Mouse (Mus musculus) lung, postnatal 0 days (tissue): ENCODE measurements at regions not wholly inside any gene's neighbourhood (a gene's known extent, or its start where the extent isn't known, plus 50 kb on each side); places are given as distances from the start of the nearest gene placed in this dataset. TPM values are rescaled to one million over a fixed set of nuclear protein-coding genes. Genes with fewer than 3 reads are reported as not detected.

Experiments used
- ATAC-seq: fragments of 200-750 bp; cut with Nextera tagmentation; 2 replicates; pipeline ENCODE4 v1.8.0; 2017; ENCODE audit warnings: moderate library complexity
- DNase-seq: peaks from one replicate; pipeline ENCODE4 v3.0.0-alpha.2; 2016; ENCODE audit warnings: low spot score
- H3K27ac ChIP-seq: fragments of 300-500 bp; sonication (generic); 2 replicates; pipeline ENCODE4 v1.5.1; 2014; ENCODE audit warnings: antibody characterized with exemption, mild to moderate bottlenecking, low read length, mixed read lengths
- H3K27me3 ChIP-seq: fragments of 300-500 bp; sonication (generic); replicated peaks from 2 replicates; pipeline ENCODE4 v1.6.1; 2014; ENCODE audit warnings: low read length, mixed read lengths; ENCODE audit not compliant: insufficient read depth
- H3K36me3 ChIP-seq: fragments of 300-500 bp; sonication (generic); 2 replicates; pipeline ENCODE4 v1.6.1; 2014; ENCODE audit warnings: low read length, mixed read lengths; ENCODE audit not compliant: insufficient read depth
- H3K4me1 ChIP-seq: fragments of 300-500 bp; sonication (generic); 2 replicates; pipeline ENCODE4 v1.6.1; 2014; ENCODE audit warnings: antibody characterized with exemption, low read depth, low read length, mixed read lengths; ENCODE audit not compliant: insufficient read depth
- H3K4me2 ChIP-seq: fragments of 300-500 bp; sonication (generic); replicated peaks from 2 replicates; pipeline ENCODE4 v1.6.1; 2014; ENCODE audit warnings: low read depth, mild to moderate bottlenecking, low read length, moderate library complexity, mixed read lengths
- H3K4me3 ChIP-seq: fragments of 300-500 bp; sonication (generic); 2 replicates; pipeline ENCODE4 v1.5.1; 2014; ENCODE audit warnings: low read depth, low read length
- H3K9ac ChIP-seq: fragments of 300-500 bp; sonication (generic); replicated peaks from 2 replicates; pipeline ENCODE4 v1.6.1; 2014; ENCODE audit warnings: low read depth, mild to moderate bottlenecking
- H3K9me3 ChIP-seq: fragments of 300-500 bp; sonication (generic); 2 replicates; pipeline ENCODE4 v1.6.1; 2016; ENCODE audit warnings: low read length, mixed read lengths
- CTCF ChIP-seq: IDR thresholded peaks from 2 replicates; pipeline ENCODE4 v1.5.1; 2016; ENCODE audit warnings: antibody characterized with exemption, mild to moderate bottlenecking
- EP300 ChIP-seq: IDR thresholded peaks from 2 replicates; pipeline ENCODE4 v1.6.1; 2016; ENCODE audit warnings: antibody characterized with exemption, mild to moderate bottlenecking, control low read depth
- WGBS: fragments of 180-500 bp; shearing (Covaris S2); extraction: QIAGEN DNeasy Blood & Tissue Kit; methylation state at CpG from one replicate; pipeline ENCODE4 v1.1.7; 2014; 5-methylcytosine and 5-hydroxymethylcytosine counted together
- microRNA-seq: library from miRNA; unstranded; fragments of <30 nt; microRNA quantifications from one replicate; pipeline ENCODE4, GENCODE M21; 2016

- Histone ChIP-seq H3K27me3 (no peaks in the 10 kb centered on the region), H3K27ac (no peak overlapping the region), H3K4me2 (no peak overlapping the region), H3K9me3 (no peaks in the 10 kb centered on the region), H3K4me3 (no peak overlapping the region), H3K9ac (no peak overlapping the region), H3K4me1 (no peaks in the 10 kb centered on the region), H3K36me3 (no peaks in the 10 kb centered on the region)
- TF ChIP-seq EP300 (no peak), CTCF (no peak)
- ATAC-seq = no peak
- DNase-seq = no peak
- 76% methylated on average over 6 of the region's 6 CpGs for WGBS
Observed at GRCm38 (mm10) chr5:51040926-51041325, 526.6 kb downstream of the Ppargc1a start.

- H3K27me3 ChIP-seq = no peaks in the 10 kb centered on the region
- no peak overlapping the region for H3K27ac ChIP-seq
- H3K9me3 ChIP-seq = no peaks in the 10 kb centered on the region
- no peak for DNase-seq
- WGBS = 44% methylated on average over 6 of the region's 6 CpGs
- H3K9ac ChIP-seq = no peak overlapping the region
- no peaks in the 10 kb centered on the region for H3K36me3 ChIP-seq
- no peak for ATAC-seq
- H3K4me2 ChIP-seq = no peak overlapping the region
- no peaks in the 10 kb centered on the region for H3K4me1 ChIP-seq
- TF ChIP-seq EP300 = no peak
- TF ChIP-seq CTCF = no peak
- no peak overlapping the region for H3K4me3 ChIP-seq
Observed at GRCm38 (mm10) chr5:51040463-51040862, 527.1 kb downstream of the Ppargc1a start.

- no peaks in the 10 kb centered on the region for H3K9me3 ChIP-seq
- WGBS = 51% methylated on average over 5 of the region's 5 CpGs
- no peak overlapping the region for H3K4me2 ChIP-seq
- TF ChIP-seq EP300 (no peak), CTCF (peak; percentile 63)
- peak; percentile 50 for DNase-seq
- no peak overlapping the region for H3K27ac ChIP-seq
- H3K27me3 ChIP-seq = no peaks in the 10 kb centered on the region
- no peaks in the 10 kb centered on the region for H3K36me3 ChIP-seq
- no peaks in the 10 kb centered on the region for H3K4me1 ChIP-seq
- H3K9ac ChIP-seq = no peak overlapping the region
- peak; percentile 57 for ATAC-seq
- no peak overlapping the region for H3K4me3 ChIP-seq
Observed at GRCm38 (mm10) chr5:51039713-51040178, 527.8 kb downstream of the Ppargc1a start.

- ATAC-seq (peak; percentile 25; the same call in 1 of the 2 replicates), DNase-seq (peak; percentile 5)
- Histone ChIP-seq H3K36me3 (no peaks in the 10 kb centered on the region), H3K9me3 (no peaks in the 10 kb centered on the region), H3K27ac (no peak overlapping the region), H3K27me3 (no peaks in the 10 kb centered on the region), H3K4me3 (no peak overlapping the region), H3K9ac (no peak overlapping the region), H3K4me2 (no peak overlapping the region), H3K4me1 (no peaks in the 10 kb centered on the region)
- 37% methylated on average over 2 of the region's 2 CpGs for WGBS
- TF ChIP-seq EP300 (no peak), CTCF (no peak)
Observed at GRCm38 (mm10) chr5:51036450-51036990, 531.0 kb downstream of the Ppargc1a start.

GRCm38 (mm10) chr5:51028966-51029365, 538.6 kb downstream of the Ppargc1a start:
- Histone ChIP-seq H3K9ac (no peak overlapping the region), H3K27ac (no peak overlapping the region), H3K9me3 (no peaks in the 10 kb centered on the region), H3K36me3 (no peaks in the 10 kb centered on the region), H3K4me3 (no peak overlapping the region), H3K27me3 (no peaks in the 10 kb centered on the region), H3K4me2 (no peak overlapping the region), H3K4me1 (no peaks in the 10 kb centered on the region)
- no peak for DNase-seq
- TF ChIP-seq EP300 (no peak), CTCF (no peak)
- no peak for ATAC-seq
- WGBS = 76% methylated on average over 4 of the region's 4 CpGs

GRCm38 (mm10) chr5:50990822-50991537, 576.5 kb downstream of the Ppargc1a start:
- ATAC-seq (no peak), DNase-seq (no peak)
- Histone ChIP-seq H3K27ac (no peak overlapping the region), H3K4me1 (no peaks in the 10 kb centered on the region), H3K4me2 (no peak overlapping the region), H3K27me3 (no peaks in the 10 kb centered on the region), H3K9ac (no peak overlapping the region), H3K9me3 (no peaks in the 10 kb centered on the region), H3K4me3 (no peak overlapping the region), H3K36me3 (no peaks in the 10 kb centered on the region)
- TF ChIP-seq EP300 (no peak), CTCF (no peak)
- 87% methylated on average over 2 of the region's 2 CpGs for WGBS

Small RNA genes lying in the stretch of these regions (microRNA-seq; reads per million reads assigned to microRNA genes)
- not detected for gene Gm44377
